9 mouse cellular contexts compared by ENCODE assay signal in genomic region chr8:123384883-123385540, GRCm38 (mm10). TPM values are rescaled to one million over a fixed set of nuclear protein-coding genes. Genes with fewer than 3 reads are reported as not detected.
DNase-seq lines count a peak whose midpoint lies in the region; ATAC-seq and TF ChIP-seq lines count a peak whose summit lies in the region.
"Had no signal": no experiment of that assay in that cellular context is flagged by ENCODE, and none has a peak within 500 bp of the region (broad histone marks: within the 10 kb centered on the region; RNA-seq: fewer than 3 reads in every experiment).

No protein-coding gene starts in this region.

- peak; percentile 64 for DNase-seq in kidney, postnatal 0 days (ENCODE audit: low spot score)
- DNase-seq in MEL (ENCODE audit: low read depth, low spot score), result peak; percentile 63
- DNase-seq in kidney, postnatal 14 days, result peak; percentile 22
- peak; percentile 43 to 48 for DNase-seq in thymus, postnatal 36 days
- DNase-seq in heart, adult 18-20 months, result no peak

- no peak overlapping the region for H3K4me2 ChIP-seq in kidney, postnatal 0 days (ENCODE audit: low read length)
- H3K4me2 ChIP-seq in kidney, embryonic 15.5 days, result no peak overlapping the region
- H3K4me2 ChIP-seq: heart, embryonic 13.5 days had no signal

- no peaks in the 10 kb centered on the region for H3K27me3 ChIP-seq in kidney, postnatal 0 days (ENCODE audit: insufficient read depth, low read length)
- H3K27me3 ChIP-seq in kidney, embryonic 15.5 days, result no peaks in the 10 kb centered on the region
- H3K27me3 ChIP-seq in MEL (ENCODE audit: control insufficient read depth in 1 of 2, insufficient read depth in 2 of 2, low read length in 2 of 2), result no peaks in the 10 kb centered on the region
- H3K27me3 ChIP-seq: heart, embryonic 13.5 days; megakaryocyte, embryonic 14.5 days had no signal

- no peak for ATAC-seq in kidney, postnatal 0 days (replicated peaks; ENCODE audit: low FRiP score, low read depth)
- ATAC-seq in kidney, embryonic 15.5 days (replicated peaks; ENCODE audit: low FRiP score), result no peak
- peak; percentile 88 for ATAC-seq in CD4-positive, CD25-positive, alpha-beta regulatory T cell, adult 4 months

- peak; percentile 65 for TF ChIP-seq CTCF in kidney, postnatal 0 days (IDR thresholded peaks at IDR 0.05; ENCODE audit: low read depth)
- peak; percentile 62 to 82 (median 79) for TF ChIP-seq CTCF in MEL (IDR thresholded peaks at IDR 0.05 in 2 of 3, conservative IDR thresholded peaks at IDR 0.05 in 1 of 3; ENCODE audit: control insufficient read depth in 1 of 3, insufficient read depth in 1 of 3, low read depth in 2 of 3, low read length in 3 of 3, poor library complexity in 1 of 3, severe bottlenecking in 1 of 3)

- 0 out of 2 replicates have a peak, but pooled peaks cover under 1% of the 10 kb centered on the region for H3K79me2 ChIP-seq in MEL (ENCODE audit: control insufficient read depth, insufficient read depth, low read length, poor library complexity)

- TF ChIP-seq RAD21 in MEL (IDR thresholded peaks at IDR 0.05; ENCODE audit: low read depth, low read length), result peak; percentile 55

- no peak overlapping the region for H3K27ac ChIP-seq in kidney, postnatal 0 days
- H3K27ac ChIP-seq in kidney, embryonic 15.5 days, result no peak overlapping the region
- H3K27ac ChIP-seq in MEL (ENCODE audit: control insufficient read depth, low read depth, low read length), result no peak overlapping the region
- H3K27ac ChIP-seq: heart, embryonic 13.5 days had no signal

- no peak overlapping the region for H3K4me3 ChIP-seq in kidney, postnatal 0 days (replicated peaks; ENCODE audit: low read depth, low read length)
- no peak overlapping the region for H3K4me3 ChIP-seq in kidney, embryonic 15.5 days (replicated peaks)
- no peak overlapping the region for H3K4me3 ChIP-seq in MEL (ENCODE audit: control insufficient read depth in 1 of 2, insufficient read depth in 1 of 2, low read depth in 2 of 2, low read length in 2 of 2)
- H3K4me3 ChIP-seq: heart, embryonic 13.5 days; megakaryocyte, embryonic 14.5 days had no signal

- H3K9me3 ChIP-seq in kidney, postnatal 0 days (replicated peaks; ENCODE audit: low read length), result no peaks in the 10 kb centered on the region
- H3K9me3 ChIP-seq in kidney, embryonic 15.5 days (replicated peaks), result no peaks in the 10 kb centered on the region
- H3K9me3 ChIP-seq in MEL (replicated peaks; ENCODE audit: insufficient read depth, low read length), result no peaks in the 10 kb centered on the region
- H3K9me3 ChIP-seq: heart, embryonic 13.5 days; megakaryocyte, embryonic 14.5 days had no signal

- no peak for TF ChIP-seq POLR2A in MEL (IDR thresholded peaks at IDR 0.05; ENCODE audit: control insufficient read depth in 1 of 2, insufficient read depth in 1 of 2, low read depth in 1 of 2, low read length in 2 of 2, poor library complexity in 1 of 2)

- 68% methylated on average over 9 of the region's 9 CpGs for WGBS in kidney, postnatal 0 days
- 71% methylated on average over 9 of the region's 9 CpGs for WGBS in kidney, embryonic 15.5 days

- no peaks in the 10 kb centered on the region for H3K4me1 ChIP-seq in kidney, postnatal 0 days (replicated peaks; ENCODE audit: insufficient read depth, low read length)
- H3K4me1 ChIP-seq in kidney, embryonic 15.5 days, result no peaks in the 10 kb centered on the region
- H3K4me1 ChIP-seq in MEL (ENCODE audit: control insufficient read depth in 1 of 2, insufficient read depth in 2 of 2, low read length in 2 of 2), result no peaks in the 10 kb centered on the region
- H3K4me1 ChIP-seq: heart, embryonic 13.5 days had no signal

- no peak for TF ChIP-seq EP300 in MEL (IDR thresholded peaks at IDR 0.05; ENCODE audit: low read depth in 1 of 2, low read length in 2 of 2)

- H3K9ac ChIP-seq in kidney, postnatal 0 days (ENCODE audit: low read depth, low read length), result no peak overlapping the region
- no peak overlapping the region for H3K9ac ChIP-seq in kidney, embryonic 15.5 days
- no peak overlapping the region for H3K9ac ChIP-seq in MEL (ENCODE audit: control insufficient read depth, low read depth, low read length, poor library complexity, severe bottlenecking)
- H3K9ac ChIP-seq: heart, embryonic 13.5 days had no signal

- H3K36me3 ChIP-seq in kidney, postnatal 0 days (ENCODE audit: insufficient read depth, low read length), result peaks cover 75% of the 10 kb centered on the region
- peaks cover 94% of the 10 kb centered on the region for H3K36me3 ChIP-seq in kidney, embryonic 15.5 days
- peaks cover 0 to 8% of the 10 kb centered on the region in 2 experiments; a peak in 2 of 4 replicates for H3K36me3 ChIP-seq in MEL (ENCODE audit: control insufficient read depth in 1 of 2, insufficient read depth in 2 of 2, low read length in 2 of 2)

TF ChIP-seq in MEL, 35 proteins besides CTCF, POLR2A, EP300 and RAD21:
- TF ChIP-seq ELF1 (IDR thresholded peaks at IDR 0.05; ENCODE audit: low read depth, low read length) (no peak), NELFE (IDR thresholded peaks at IDR 0.05; ENCODE audit: low read depth, low read length) (no peak), ZC3H11A (IDR thresholded peaks at IDR 0.05; ENCODE audit: low read depth, low read length) (peak; percentile 18; the same call in 1 of the 2 replicates), MXI1 (IDR thresholded peaks at IDR 0.05; ENCODE audit: low read depth, low read length) (no peak), MAX (IDR thresholded peaks at IDR 0.05; ENCODE audit: low read length) (no peak), RCOR1 (IDR thresholded peaks at IDR 0.05; ENCODE audit: low read depth, low read length) (no peak), USF2 (IDR thresholded peaks at IDR 0.05; ENCODE audit: borderline replicate concordance in 1 of 2, insufficient read depth in 1 of 2, low read depth in 1 of 2, low read length in 2 of 2) (no peak), E2F4 (IDR thresholded peaks at IDR 0.05; ENCODE audit: borderline replicate concordance, low read depth, low read length) (no peak), USF1 (IDR thresholded peaks at IDR 0.05; ENCODE audit: low read depth, low read length) (peak; percentile 44; the same call in 1 of the 2 replicates), GATA1 (IDR thresholded peaks at IDR 0.05; ENCODE audit: low read depth, low read length) (no peak), NRF1 (IDR thresholded peaks at IDR 0.05; ENCODE audit: insufficient read depth, low read depth, low read length, poor library complexity, severe bottlenecking) (no peak), TCF12 (IDR thresholded peaks at IDR 0.05; ENCODE audit: low read depth, low read length) (no peak), SMC3 (IDR thresholded peaks at IDR 0.05; ENCODE audit: low read depth, low read length) (peak; percentile 37; the same call in 1 of the 2 replicates)

RNA-seq across cellular contexts. Expression of gene Tcf25, which starts 11.5 kb away (rescaled TPM):
- polyA plus RNA-seq in kidney, postnatal 0 days (2015; fragmentation: Nextera tagmentation; extraction: Ambion mirVana), result 168 and 170 TPM in 2 replicates
- polyA plus RNA-seq in kidney, embryonic 15.5 days (2015; fragmentation: Nextera tagmentation; extraction: Ambion mirVana), result 157 and 175 TPM in 2 replicates
- 10 to 100 TPM; 83.1 to 91.9 TPM for polyA plus RNA-seq in CD4-positive, CD25-positive, alpha-beta regulatory T cell, adult 4 months (2017; shearing (Covaris generic))
- 107 TPM in 2 replicates for total RNA-seq in MEL (2012; rRNA removed)
- polyA plus RNA-seq in MEL (2012; ENCODE audit: insufficient read depth in 1 of 2, insufficient read length in 2 of 2, low read depth in 1 of 2, low replicate concordance in 2 of 2, missing spikeins in 1 of 2), result 100 to 1,000 TPM in 1 of 2 experiments, not detected in 1; 327 TPM
- 100 to 1,000 TPM; 129 to 152 TPM for total RNA-seq in heart, adult 18-20 months (2021)

RNA-seq across cellular contexts. Expression of gene Mc1r, which starts 21.9 kb away (rescaled TPM):
- not detected in 2 replicates for polyA plus RNA-seq in kidney, postnatal 0 days (2015; fragmentation: Nextera tagmentation; extraction: Ambion mirVana)
- not detected in 2 replicates for polyA plus RNA-seq in kidney, embryonic 15.5 days (2015; fragmentation: Nextera tagmentation; extraction: Ambion mirVana)
- polyA plus RNA-seq in CD4-positive, CD25-positive, alpha-beta regulatory T cell, adult 4 months (2017; shearing (Covaris generic)), result under 1 TPM in 1 of 2 experiments, not detected in 1; 0.17 TPM
- total RNA-seq in MEL (2012; rRNA removed), result 0.31 and 0.36 TPM in 2 replicates
- under 1 TPM in 1 of 2 experiments, not detected in 1; 0.45 TPM for polyA plus RNA-seq in MEL (2012; ENCODE audit: insufficient read depth in 1 of 2, insufficient read length in 2 of 2, low read depth in 1 of 2, low replicate concordance in 2 of 2, missing spikeins in 1 of 2)
- total RNA-seq in heart, adult 18-20 months (2021), result not detected
- polyA plus RNA-seq: heart, embryonic 13.5 days had no signal

RNA-seq across cellular contexts. Expression of gene Tubb3, which starts 26.2 kb away (rescaled TPM):
- polyA plus RNA-seq in kidney, postnatal 0 days (2015; fragmentation: Nextera tagmentation; extraction: Ambion mirVana), result 0.23 and 0.75 TPM in 2 replicates
- polyA plus RNA-seq in kidney, embryonic 15.5 days (2015; fragmentation: Nextera tagmentation; extraction: Ambion mirVana), result 8.0 and 22.0 TPM in 2 replicates
- polyA plus RNA-seq in CD4-positive, CD25-positive, alpha-beta regulatory T cell, adult 4 months (2017; shearing (Covaris generic)), result 1 to 10 TPM in 1 of 2 experiments, not detected in 1; 1.2 TPM
- total RNA-seq in MEL (2012; rRNA removed), result 0.69 TPM in 2 replicates
- 1 to 10 TPM in 1 of 2 experiments, not detected in 1; 1.4 TPM for polyA plus RNA-seq in MEL (2012; ENCODE audit: insufficient read depth in 1 of 2, insufficient read length in 2 of 2, low read depth in 1 of 2, low replicate concordance in 2 of 2, missing spikeins in 1 of 2)
- under 1 TPM; 0.22 to 0.26 TPM for total RNA-seq in heart, adult 18-20 months (2021)

RNA-seq across cellular contexts. Expression of gene Def8, which starts 38.3 kb away (rescaled TPM):
- 33.4 and 36.6 TPM in 2 replicates for polyA plus RNA-seq in kidney, postnatal 0 days (2015; fragmentation: Nextera tagmentation; extraction: Ambion mirVana)
- 34.4 and 39.8 TPM in 2 replicates for polyA plus RNA-seq in kidney, embryonic 15.5 days (2015; fragmentation: Nextera tagmentation; extraction: Ambion mirVana)
- polyA plus RNA-seq in CD4-positive, CD25-positive, alpha-beta regulatory T cell, adult 4 months (2017; shearing (Covaris generic)), result 10 to 100 TPM in 1 of 2 experiments, 1 to 10 TPM in 1; 6.9 to 14.2 TPM
- 23.8 and 26.0 TPM in 2 replicates for total RNA-seq in MEL (2012; rRNA removed)
- 10 to 100 TPM in 1 of 2 experiments, not detected in 1; 34.0 TPM for polyA plus RNA-seq in MEL (2012; ENCODE audit: insufficient read depth in 1 of 2, insufficient read length in 2 of 2, low read depth in 1 of 2, low replicate concordance in 2 of 2, missing spikeins in 1 of 2)
- total RNA-seq in heart, adult 18-20 months (2021), result 10 to 100 TPM; 64.5 to 64.6 TPM

RNA-seq across cellular contexts. Expression of gene Spire2, which starts 52.5 kb away (rescaled TPM):
- 5.7 and 5.8 TPM in 2 replicates for polyA plus RNA-seq in kidney, postnatal 0 days (2015; fragmentation: Nextera tagmentation; extraction: Ambion mirVana)
- polyA plus RNA-seq in kidney, embryonic 15.5 days (2015; fragmentation: Nextera tagmentation; extraction: Ambion mirVana), result 4.7 and 5.0 TPM in 2 replicates
- not detected for polyA plus RNA-seq in CD4-positive, CD25-positive, alpha-beta regulatory T cell, adult 4 months (2017; shearing (Covaris generic))
- 1.1 and 2.8 TPM in 2 replicates for total RNA-seq in MEL (2012; rRNA removed)
- 1 to 10 TPM in 1 of 2 experiments, not detected in 1; 5.4 TPM for polyA plus RNA-seq in MEL (2012; ENCODE audit: insufficient read depth in 1 of 2, insufficient read length in 2 of 2, low read depth in 1 of 2, low replicate concordance in 2 of 2, missing spikeins in 1 of 2)
- total RNA-seq in heart, adult 18-20 months (2021), result under 1 TPM in 1 of 2 experiments, not detected in 1; 0.31 TPM

Comparison
In these comparisons a context has a peak if more than half of its experiments do, and no peak if none do; other contexts are left out.
1. DNase-seq: peak in kidney, postnatal 0 days (single experiment), MEL (single experiment), kidney, postnatal 14 days (single experiment) and thymus, postnatal 36 days (2 of 2); none in heart, adult 18-20 months (0 of 2).